Mouse (Mus musculus): ENCODE data around the gene Ccdc85c.

- TF ChIP-seq POLR2A (IDR thresholded peaks at IDR 0.05; ENCODE audit: borderline replicate concordance, insufficient read depth, low read length) (no peak), CTCF (IDR thresholded peaks at IDR 0.05; ENCODE audit: borderline replicate concordance, insufficient read depth, low read depth, low read length) (no peak)
Measured at GRCm38 (mm10) chr12:108221712-108222111, 53.5 kb downstream of the Ccdc85c start.

All from cerebellum, adult 2 months (tissue).